Mouse (Mus musculus) hindbrain, embryonic 12.5 days (tissue): ENCODE measurements around the gene Senp6. TPM values are rescaled to one million over a fixed set of nuclear protein-coding genes. Genes with fewer than 3 reads are reported as not detected.
"Not testable (repeated sequence)": the region's sequence is repeated elsewhere in the genome, so short reads cannot be mapped to it uniquely, and the experiment has no call there.

Source experiments
- ATAC-seq: fragments of 200-750 bp; cut with Nextera tagmentation; 2 replicates; pipeline ENCODE4 v1.8.0; 2017; ENCODE audit warnings: moderate TSS enrichment; ENCODE audit not compliant: low FRiP score
- H3K27ac ChIP-seq: fragments of 300-500 bp; sonication (generic); 2 replicates; pipeline ENCODE4 v1.5.1; 2016; ENCODE audit warnings: mild to moderate bottlenecking
- H3K27me3 ChIP-seq: fragments of 300-500 bp; sonication (generic); 2 replicates; pipeline ENCODE4 v1.6.1; 2016; ENCODE audit warnings: mild to moderate bottlenecking
- H3K36me3 ChIP-seq: fragments of 300-500 bp; sonication (generic); 2 replicates; pipeline ENCODE4 v1.6.1; 2016; ENCODE audit warnings: mild to moderate bottlenecking
- H3K4me1 ChIP-seq: fragments of 300-500 bp; sonication (generic); 2 replicates; pipeline ENCODE4 v1.6.1; 2016
- H3K4me2 ChIP-seq: fragments of 300-500 bp; sonication (generic); replicated peaks from 2 replicates; pipeline ENCODE4 v1.6.1; 2016; ENCODE audit warnings: mild to moderate bottlenecking
- H3K4me3 ChIP-seq: fragments of 300-500 bp; sonication (generic); 2 replicates; pipeline ENCODE4 v1.5.1; 2016; ENCODE audit warnings: mild to moderate bottlenecking
- H3K9ac ChIP-seq: fragments of 300-500 bp; sonication (generic); 2 replicates; pipeline ENCODE4 v1.6.1; 2016; ENCODE audit warnings: mild to moderate bottlenecking, moderate library complexity
- H3K9me3 ChIP-seq: fragments of 300-500 bp; sonication (generic); replicated peaks from 2 replicates; pipeline ENCODE4 v1.6.1; 2016; ENCODE audit warnings: mild to moderate bottlenecking
- WGBS: fragments of 180-500 bp; shearing (Covaris S2); methylation state at CpG from one replicate; pipeline ENCODE4 v1.1.7; 2016; 5-methylcytosine and 5-hydroxymethylcytosine counted together
- polyA plus RNA-seq: library from polyadenylated mRNA; unstranded; fragments of >200 nt; fragmentation: Nextera tagmentation; extraction: Ambion mirVana; gene quantifications from 2 replicates; pipeline ENCODE4 v1.2.1, GENCODE M21; 2016

The Senp6 gene
- polyA plus RNA-seq, 1 experiment from 2014 or later, result 83.4 TPM

DNA sequence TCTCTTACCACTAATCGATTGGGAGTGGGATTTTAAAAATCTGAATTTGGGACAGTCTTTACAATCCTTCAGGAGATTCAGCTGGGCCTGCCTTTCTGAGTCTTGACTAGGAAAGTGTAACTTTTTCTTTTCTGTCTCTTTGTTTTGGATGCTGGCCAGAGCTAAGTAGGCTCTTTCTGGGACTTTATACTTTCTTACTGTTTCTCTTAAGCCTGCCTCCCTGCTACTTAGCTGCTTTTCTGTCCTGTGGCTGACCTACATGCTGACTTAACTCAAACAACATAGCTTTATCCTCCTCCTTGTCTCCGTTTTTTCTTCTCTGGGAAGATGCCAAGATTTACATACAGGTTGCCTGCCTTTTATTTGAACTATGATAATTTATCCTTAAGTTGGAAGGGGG lies 19.0 kb downstream of the Senp6 start:
- WGBS, result 56% methylated on average over 2 of the region's 2 CpGs
- no peaks in the 10 kb centered on the region for H3K9me3 ChIP-seq

DNA sequence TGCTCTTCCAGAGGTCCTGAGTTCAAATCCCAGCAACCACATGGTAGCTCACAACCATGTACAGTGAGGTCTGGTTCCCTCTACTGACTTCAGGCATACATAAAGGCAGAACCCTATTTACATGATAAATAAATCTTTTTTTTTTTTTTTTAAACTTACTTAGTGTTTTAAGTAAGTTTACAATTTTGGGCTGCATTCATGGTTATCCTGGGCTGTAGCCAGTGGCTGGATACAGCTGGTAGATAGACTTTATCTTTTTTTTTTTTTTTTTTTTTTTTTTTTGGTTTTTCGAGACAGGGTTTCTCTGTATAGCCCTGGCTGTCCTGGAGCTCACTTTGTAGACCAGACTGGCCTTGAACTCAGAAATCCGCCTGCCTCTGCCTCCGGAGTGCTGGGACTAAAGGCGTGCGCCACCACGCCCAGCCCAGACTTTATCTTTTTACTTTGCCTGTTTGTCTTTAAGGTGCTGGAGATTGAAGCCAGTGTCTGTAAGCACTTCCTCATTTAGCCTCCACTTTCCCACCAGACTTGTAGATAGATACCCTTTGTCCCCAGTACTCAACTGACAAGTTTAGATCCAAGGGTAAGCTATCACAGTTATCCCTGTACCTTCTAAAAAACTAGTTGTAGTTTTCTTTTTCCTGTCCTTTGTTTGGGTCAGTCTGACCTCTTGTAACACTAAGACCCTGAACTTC lies 19.7 kb downstream of the Senp6 start:
- not testable (repeated sequence) for H3K4me2 ChIP-seq, H3K9me3 ChIP-seq, ATAC-seq, H3K4me3 ChIP-seq, H3K27ac ChIP-seq, H3K36me3 ChIP-seq, H3K9ac ChIP-seq, H3K27me3 ChIP-seq
- peaks cover 17% of the 10 kb centered on the region for H3K4me1 ChIP-seq
- WGBS, result 89% methylated on average over 6 of the region's 6 CpGs

More for the DNA sequence above, 19.0 kb downstream of the Senp6 start:
- peaks cover 17% of the 10 kb centered on the region for H3K4me1 ChIP-seq
- H3K4me2 ChIP-seq, result no peak overlapping the region
- ATAC-seq, result no peak
- no peaks in the 10 kb centered on the region for H3K27me3 ChIP-seq
- no peak overlapping the region for H3K4me3 ChIP-seq
- peak overlapping the region; percentile 23; the same call in 1 of the 2 replicates for H3K27ac ChIP-seq
- H3K36me3 ChIP-seq, result no peaks in the 10 kb centered on the region
- H3K9ac ChIP-seq, result no peak overlapping the region

DNA sequence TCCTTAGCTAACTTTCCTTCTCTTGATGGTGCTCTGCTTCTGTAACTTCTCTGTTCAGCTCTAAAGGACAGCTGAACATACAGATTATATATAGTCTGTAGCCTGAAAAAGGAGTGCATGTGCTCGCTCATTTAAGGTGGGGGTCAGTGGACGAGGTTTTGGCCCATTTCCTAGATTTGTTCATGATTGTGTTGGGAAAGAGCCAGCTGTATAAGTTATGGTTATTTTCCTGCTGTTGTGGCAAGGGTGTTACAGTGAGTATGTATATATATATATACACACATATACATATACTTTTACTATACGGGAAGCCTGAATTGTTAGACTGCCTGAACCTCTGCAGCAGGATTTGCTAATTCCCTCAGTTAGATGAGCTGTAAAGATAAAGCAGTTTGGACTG lies 22.7 kb downstream of the Senp6 start:
- no peak overlapping the region for H3K9ac ChIP-seq
- no peak overlapping the region for H3K4me2 ChIP-seq
- WGBS, result 78% methylated on average over 3 of the region's 3 CpGs
- H3K27ac ChIP-seq, result no peak overlapping the region
- ATAC-seq, result no peak
- H3K36me3 ChIP-seq, result 0 out of 2 replicates have a peak, but pooled peaks cover 6% of the 10 kb centered on the region
- H3K4me3 ChIP-seq, result no peak overlapping the region
- peaks cover 10% of the 10 kb centered on the region for H3K4me1 ChIP-seq
- no peaks in the 10 kb centered on the region for H3K27me3 ChIP-seq
- no peaks in the 10 kb centered on the region for H3K9me3 ChIP-seq

DNA sequence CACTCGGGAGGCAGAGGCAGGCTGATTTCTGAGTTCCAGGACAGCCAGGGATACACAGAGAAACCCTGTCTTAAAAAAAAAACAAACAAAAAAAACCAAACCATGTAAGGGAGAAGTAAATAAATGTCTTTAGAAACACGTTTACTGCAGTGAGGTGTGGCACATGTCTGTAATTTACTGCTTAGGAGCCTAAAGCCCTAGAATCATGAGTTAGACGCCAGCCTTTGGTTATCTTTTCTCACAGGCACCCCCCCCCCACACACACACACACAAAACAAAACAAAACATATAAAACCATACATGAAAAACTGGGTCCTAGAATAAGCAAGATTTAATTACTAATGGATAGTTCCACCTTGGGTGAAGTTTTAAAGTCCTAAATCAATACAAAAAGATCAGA lies 29.6 kb downstream of the Senp6 start:
- Histone ChIP-seq H3K4me1 (no peaks in the 10 kb centered on the region), H3K27ac (no peak overlapping the region), H3K4me2 (no peak overlapping the region), H3K36me3 (0 out of 2 replicates have a peak, but pooled peaks cover 11% of the 10 kb centered on the region), H3K27me3 (no peaks in the 10 kb centered on the region), H3K9me3 (no peaks in the 10 kb centered on the region), H3K4me3 (no peak overlapping the region), H3K9ac (no peak overlapping the region)
- WGBS, result 87% methylated on average over 3 of the region's 3 CpGs
- no peak for ATAC-seq

DNA sequence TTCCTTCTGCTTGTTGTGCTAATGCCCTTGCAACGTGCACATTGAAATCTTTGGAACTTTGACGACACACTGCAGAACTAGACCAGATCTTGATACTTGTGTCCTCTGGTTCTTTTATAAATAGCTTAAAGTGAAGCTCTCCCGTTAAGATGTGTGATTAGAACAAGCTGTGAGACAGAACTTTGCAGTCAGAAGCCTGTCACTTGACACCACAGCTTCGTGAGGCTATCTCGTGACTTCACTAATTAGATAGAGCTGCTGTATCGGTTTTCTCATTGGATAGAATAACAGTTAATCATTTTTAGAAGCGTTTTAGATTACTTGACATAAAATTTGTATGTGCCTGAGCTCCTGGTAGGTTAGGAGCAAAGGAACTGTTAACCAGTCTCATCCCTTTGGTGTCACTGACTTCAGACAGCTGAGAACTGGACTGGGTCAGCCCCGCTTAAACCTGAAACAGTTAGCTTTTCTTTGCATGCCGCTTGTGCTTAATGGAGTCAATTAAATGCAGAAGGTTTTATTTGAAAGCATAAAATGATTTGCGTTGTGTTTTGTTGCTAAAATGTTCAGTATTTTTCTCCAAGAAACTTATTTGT lies 79.4 kb downstream of the Senp6 start:
- no peak overlapping the region for H3K9ac ChIP-seq
- H3K9me3 ChIP-seq, result no peaks in the 10 kb centered on the region
- H3K27me3 ChIP-seq, result no peaks in the 10 kb centered on the region
- H3K4me1 ChIP-seq, result no peaks in the 10 kb centered on the region
- no peak overlapping the region for H3K27ac ChIP-seq
- H3K36me3 ChIP-seq, result peaks cover 34% of the 10 kb centered on the region
- no peak for ATAC-seq
- H3K4me3 ChIP-seq, result no peak overlapping the region
- H3K4me2 ChIP-seq, result no peak overlapping the region
- 80% methylated on average over 10 of the region's 10 CpGs for WGBS

DNA sequence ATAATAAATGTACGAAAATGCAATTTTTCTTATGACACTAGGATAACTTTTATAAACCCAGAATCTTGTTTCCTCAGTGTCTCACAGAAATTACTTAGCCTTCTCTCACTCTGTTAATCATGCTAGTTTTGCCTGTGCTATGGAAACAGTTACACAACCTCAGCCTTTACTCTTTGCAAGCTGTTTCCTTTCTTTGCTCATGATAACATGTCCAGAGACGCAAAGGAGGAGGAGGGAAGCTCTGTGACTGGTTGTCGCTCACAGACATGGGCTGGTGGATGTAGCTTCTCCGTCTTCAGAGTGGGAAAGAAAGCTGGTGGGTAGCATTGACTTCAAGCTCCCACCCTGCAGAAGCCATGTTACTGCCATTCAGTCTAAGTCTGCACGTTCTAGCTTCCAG lies 82.9 kb downstream of the Senp6 start:
- Histone ChIP-seq H3K27ac (no peak overlapping the region), H3K4me1 (no peaks in the 10 kb centered on the region), H3K36me3 (peaks cover 13% of the 10 kb centered on the region), H3K9me3 (no peaks in the 10 kb centered on the region), H3K9ac (no peak overlapping the region), H3K27me3 (no peaks in the 10 kb centered on the region), H3K4me2 (no peak overlapping the region), H3K4me3 (no peak overlapping the region)
- ATAC-seq, result no peak
- 88% methylated on average over 5 of the region's 5 CpGs for WGBS

DNA sequence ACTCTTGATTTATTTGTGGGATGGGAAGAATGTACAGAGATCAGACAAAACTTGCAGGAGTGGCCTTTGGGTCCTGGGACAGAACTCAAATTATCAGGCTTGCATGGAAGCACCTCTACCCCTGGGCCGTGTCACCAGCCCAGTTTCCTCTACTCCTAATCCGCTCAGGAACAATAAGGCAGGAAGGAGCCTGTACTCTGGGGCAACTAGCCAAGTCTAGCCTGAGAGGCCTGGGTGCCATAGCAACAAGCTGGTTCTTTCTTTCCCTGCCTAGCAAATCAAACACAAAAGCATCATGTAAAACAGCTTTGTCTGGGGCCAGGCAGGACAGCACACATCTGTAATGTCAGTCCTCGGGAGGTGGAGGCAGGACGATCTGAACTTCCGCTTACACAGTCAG lies 88.6 kb downstream of the Senp6 start:
- no peaks in the 10 kb centered on the region for H3K27me3 ChIP-seq
- ATAC-seq, result peak; percentile 78
- H3K4me3 ChIP-seq, result no peak overlapping the region
- H3K36me3 ChIP-seq, result peaks cover 5% of the 10 kb centered on the region
- H3K4me2 ChIP-seq, result no peak overlapping the region
- H3K9ac ChIP-seq, result no peak overlapping the region
- no peak overlapping the region for H3K27ac ChIP-seq
- no peaks in the 10 kb centered on the region for H3K4me1 ChIP-seq
- whole genome bisulfite sequencing, result 51% methylated on average over 5 of the region's 5 CpGs
- no peaks in the 10 kb centered on the region for H3K9me3 ChIP-seq

DNA sequence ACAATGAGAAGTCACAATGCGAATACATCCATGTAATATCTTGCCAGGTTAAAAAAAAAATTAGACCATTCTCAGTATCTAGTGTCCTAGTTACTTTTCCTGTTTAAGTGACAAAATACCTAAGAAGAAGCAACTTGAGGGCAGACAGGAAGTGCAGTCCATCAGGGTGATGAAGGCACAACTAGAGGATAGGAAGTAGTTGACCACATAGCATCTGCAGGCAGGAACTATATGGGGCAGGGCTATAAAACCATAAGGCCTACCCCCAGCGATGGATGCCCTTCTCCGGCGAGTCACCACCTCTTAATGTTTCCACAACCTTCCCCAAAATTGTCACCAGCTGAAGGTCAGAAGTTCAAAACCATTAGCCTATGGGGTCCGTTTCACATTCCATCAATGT lies 90.1 kb downstream of the Senp6 start:
- H3K4me2 ChIP-seq, result no peak overlapping the region
- WGBS, result 90% methylated on average over 5 of the region's 5 CpGs
- no peak for ATAC-seq
- no peaks in the 10 kb centered on the region for H3K4me1 ChIP-seq
- no peak overlapping the region for H3K9ac ChIP-seq
- H3K4me3 ChIP-seq, result no peak overlapping the region
- H3K9me3 ChIP-seq, result no peaks in the 10 kb centered on the region
- peaks cover 5% of the 10 kb centered on the region for H3K36me3 ChIP-seq
- no peak overlapping the region for H3K27ac ChIP-seq
- H3K27me3 ChIP-seq, result no peaks in the 10 kb centered on the region

DNA sequence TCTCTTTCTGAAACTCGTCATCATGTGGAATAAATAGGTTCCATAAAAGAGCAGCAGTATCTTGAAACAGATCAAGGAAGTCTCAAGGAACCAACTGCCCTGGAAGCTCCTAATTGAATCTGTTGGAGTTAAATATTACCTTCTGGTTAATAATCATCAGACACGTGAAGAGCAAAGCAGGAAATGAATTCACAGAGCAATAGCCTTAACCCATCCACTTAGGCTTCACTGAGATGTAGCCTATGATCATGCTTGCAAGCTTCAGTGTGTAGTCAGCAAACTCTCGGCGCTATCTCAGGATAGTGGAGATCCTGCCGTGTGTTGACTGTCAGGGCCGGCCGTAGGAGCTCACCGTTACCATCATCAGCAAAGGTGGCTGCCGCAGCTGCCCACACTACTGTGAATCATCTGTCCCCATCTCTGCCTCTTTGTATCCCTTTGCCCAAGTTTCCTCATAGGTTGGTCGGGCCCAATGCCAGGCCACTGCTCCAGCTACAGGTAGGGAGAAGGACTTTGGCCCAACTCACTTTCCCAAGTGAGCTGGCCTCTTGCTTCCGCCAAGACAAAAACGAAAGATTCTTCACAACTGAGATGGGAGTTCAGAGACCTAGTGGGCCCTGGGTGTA lies 91.2 kb downstream of the Senp6 start:
- 92% methylated on average over 12 of the region's 12 CpGs for WGBS
- Histone ChIP-seq H3K4me2 (no peak overlapping the region), H3K9me3 (no peaks in the 10 kb centered on the region), H3K36me3 (no peaks in the 10 kb centered on the region), H3K4me3 (no peak overlapping the region), H3K9ac (no peak overlapping the region), H3K4me1 (no peaks in the 10 kb centered on the region), H3K27ac (no peak overlapping the region), H3K27me3 (no peaks in the 10 kb centered on the region)
- ATAC-seq, result no peak

DNA sequence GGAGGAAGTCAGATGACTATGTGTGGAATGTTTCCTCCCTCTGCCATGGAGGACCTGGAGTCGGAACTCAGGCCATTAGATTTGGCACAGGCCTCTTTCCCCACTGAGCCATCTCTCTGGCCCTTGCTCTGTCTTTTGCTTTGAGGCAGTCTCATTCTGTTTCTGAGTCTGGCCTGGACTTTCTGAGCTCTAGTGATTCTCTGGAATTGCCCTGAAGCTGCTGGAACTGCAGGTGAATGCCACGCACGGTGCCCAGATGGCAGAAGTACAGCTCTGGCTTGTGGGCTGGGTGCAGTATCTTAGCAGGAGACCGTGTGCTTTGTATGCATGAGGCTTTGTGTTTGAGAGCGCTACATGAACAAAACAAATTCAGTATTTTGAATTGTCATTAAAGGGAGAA lies 92.2 kb downstream of the Senp6 start:
- Histone ChIP-seq H3K9me3 (no peaks in the 10 kb centered on the region), H3K36me3 (no peaks in the 10 kb centered on the region), H3K27ac (no peak overlapping the region), H3K9ac (no peak overlapping the region), H3K4me2 (no peak overlapping the region), H3K4me3 (no peak overlapping the region), H3K4me1 (no peaks in the 10 kb centered on the region; the same call in 1 of the 2 replicates), H3K27me3 (no peaks in the 10 kb centered on the region)
- 94% methylated on average over 5 of the region's 5 CpGs for WGBS
- no peak for ATAC-seq

DNA sequence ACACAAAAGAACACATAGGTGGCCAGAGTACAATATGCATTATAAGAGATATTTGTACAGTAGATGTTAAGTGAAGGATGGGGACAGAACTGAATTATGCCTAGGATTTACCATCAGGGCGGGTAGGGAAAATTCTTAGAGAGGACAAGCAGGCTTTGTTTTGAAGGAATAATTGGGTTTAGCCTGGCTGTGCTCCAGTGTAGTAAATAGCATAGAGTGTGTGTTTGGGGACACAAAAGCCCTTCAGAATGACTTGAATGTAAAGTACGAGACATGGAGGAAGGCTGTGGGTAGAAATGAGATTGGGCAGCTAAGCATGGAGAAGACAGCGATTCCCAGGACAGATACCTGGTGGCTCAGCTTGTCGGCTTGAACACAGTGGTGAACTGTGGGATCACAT lies 94.7 kb downstream of the Senp6 start:
- Histone ChIP-seq H3K4me2 (no peak overlapping the region), H3K9me3 (no peaks in the 10 kb centered on the region), H3K9ac (no peak overlapping the region), H3K4me1 (peaks cover 6% of the 10 kb centered on the region), H3K27me3 (no peaks in the 10 kb centered on the region), H3K4me3 (no peak overlapping the region), H3K36me3 (no peaks in the 10 kb centered on the region), H3K27ac (no peak overlapping the region)
- ATAC-seq, result no peak
- WGBS, result 74% methylated on average over 4 of the region's 4 CpGs

DNA sequence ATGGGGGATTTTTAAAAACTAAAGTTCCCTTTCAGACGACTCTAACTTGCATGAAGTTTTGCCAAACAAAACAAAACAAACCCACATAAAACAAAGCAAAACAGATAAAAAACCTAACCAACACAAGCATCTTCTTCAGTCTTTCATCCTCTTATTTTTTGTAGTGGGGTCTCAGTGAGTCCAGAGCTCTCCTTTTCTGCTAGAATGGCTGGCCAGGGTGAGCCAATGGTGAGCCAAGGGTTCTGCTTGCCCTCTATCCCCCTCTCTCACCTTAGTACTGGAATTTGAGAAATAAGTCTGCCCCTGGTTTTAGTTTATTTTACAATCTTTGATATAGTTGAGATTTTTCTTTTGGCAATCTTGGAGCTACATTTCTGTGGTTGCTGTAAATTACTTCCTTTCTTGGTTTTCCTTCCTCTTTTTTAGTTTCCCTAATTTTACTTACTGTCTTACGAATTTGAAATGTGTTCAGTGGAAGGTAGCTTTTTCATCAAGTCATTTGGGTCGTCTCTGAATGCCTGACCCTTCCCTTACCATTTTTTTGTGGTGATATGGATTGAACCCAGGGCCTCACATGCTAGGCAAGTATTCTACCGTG lies 96.5 kb downstream of the Senp6 start:
- Histone ChIP-seq H3K4me2 (no peak overlapping the region), H3K4me1 (peaks cover 6% of the 10 kb centered on the region), H3K9ac (no peak overlapping the region), H3K27ac (no peak overlapping the region), H3K27me3 (no peaks in the 10 kb centered on the region), H3K9me3 (no peaks in the 10 kb centered on the region), H3K4me3 (no peak overlapping the region), H3K36me3 (no peaks in the 10 kb centered on the region)
- ATAC-seq, result no peak
- WGBS, result 81% methylated on average over 4 of the region's 4 CpGs
